Mouse (Mus musculus) CH12.LX (cell line): Measurements from ENCODE around the gene Plekhb2. TPM values are rescaled to one million over a fixed set of nuclear protein-coding genes. Genes with fewer than 3 reads are reported as not detected.

Experiments
- DNase-seq: peaks from one replicate; pipeline ENCODE4 v3.0.0-alpha.2; 2013; ENCODE audit errors: extremely low read depth
- H3K27ac ChIP-seq: 2 replicates; pipeline ENCODE4 v1.5.1; 2012; ENCODE audit warnings: low read depth, mild to moderate bottlenecking, control low read depth, moderate library complexity; ENCODE audit not compliant: insufficient read depth
- H3K27me3 ChIP-seq: replicated peaks from 2 replicates; pipeline ENCODE3; 2012; ENCODE audit warnings: inconsistent platforms
- H3K36me3 ChIP-seq, 2 experiments: replicated peaks in 1 of 2; 2 replicates each; pipeline versions ENCODE3 to v1.6.1; 2012; ENCODE audit warnings: inconsistent platforms in 1 of 2, low read length in 1 of 2, mild to moderate bottlenecking in 1 of 2, mixed read lengths in 1 of 2, moderate library complexity in 1 of 2; ENCODE audit not compliant: control insufficient read depth in 1 of 2, insufficient read depth in 1 of 2
- H3K4me1 ChIP-seq, 2 experiments: 2 replicates each; pipeline ENCODE4 v1.6.1; 2012; ENCODE audit warnings: inconsistent platforms in 1 of 2, moderate library complexity in 1 of 2; ENCODE audit not compliant: insufficient read depth in 2 of 2, control insufficient read depth in 1 of 2
- H3K4me2 ChIP-seq: 2 replicates; pipeline ENCODE4 v1.6.1; 2012; ENCODE audit warnings: low read depth, mild to moderate bottlenecking, control low read depth; ENCODE audit not compliant: poor library complexity, insufficient read depth, severe bottlenecking
- H3K4me3 ChIP-seq, 3 experiments: fragments of 150-350 bp in 1 of 3; sonication (generic) in 1 of 3; replicated peaks in 1 of 3; 2 replicates each; pipeline versions ENCODE3 to v1.5.1; 2011 to 2012; ENCODE audit warnings: low read depth in 2 of 3, low read length in 2 of 3, mild to moderate bottlenecking in 2 of 3, moderate library complexity in 2 of 3, control low read depth in 1 of 3, improper control_type of control experiment in 1 of 3, inconsistent platforms in 1 of 3, mixed read lengths in 1 of 3; ENCODE audit not compliant: poor library complexity in 1 of 3
- H3K79me2 ChIP-seq: replicated peaks from 2 replicates; pipeline ENCODE4 v1.6.1; 2012; ENCODE audit warnings: mild to moderate bottlenecking, moderate library complexity; ENCODE audit not compliant: control insufficient read depth, poor library complexity, insufficient read depth, severe bottlenecking; ENCODE audit errors: extremely low read depth
- H3K9ac ChIP-seq: 2 replicates; pipeline ENCODE4 v1.6.1; 2012; ENCODE audit warnings: low read depth, mild to moderate bottlenecking, control low read depth, moderate library complexity; ENCODE audit not compliant: insufficient read depth
- H3K9me3 ChIP-seq: replicated peaks from 2 replicates; pipeline ENCODE3; 2012; ENCODE audit warnings: low read length, inconsistent platforms, mixed read lengths
- BHLHE40 ChIP-seq: IDR thresholded peaks from 2 replicates; pipeline ENCODE4 v1.6.1; 2011; ENCODE audit warnings: mild to moderate bottlenecking, low read depth, low read length, improper control_type of control experiment
- E2F4 ChIP-seq: IDR thresholded peaks from 2 replicates; pipeline ENCODE4 v1.6.1; 2011; ENCODE audit warnings: low read depth, low read length, improper control_type of control experiment; ENCODE audit not compliant: insufficient replicate concordance
- GABPA ChIP-seq: IDR thresholded peaks from 2 replicates; pipeline ENCODE4 v1.6.1; 2012; ENCODE audit warnings: low read depth, low read length, improper control_type of control experiment, inconsistent platforms; ENCODE audit not compliant: insufficient replicate concordance
- HCFC1 ChIP-seq: IDR thresholded peaks from 2 replicates; pipeline ENCODE4 v1.6.1; 2012; ENCODE audit warnings: low read depth, mild to moderate bottlenecking, inconsistent platforms, low read length, improper control_type of control experiment
- JUND ChIP-seq: conservative IDR thresholded peaks from 2 replicates; pipeline ENCODE4 v1.6.1; 2011; ENCODE audit warnings: low read depth, low read length, improper control_type of control experiment
- KAT2A ChIP-seq: IDR thresholded peaks from 2 replicates; pipeline ENCODE4 v1.6.1; 2012; ENCODE audit warnings: low read length, improper control_type of control experiment, inconsistent platforms; ENCODE audit not compliant: insufficient replicate concordance
- MAFK ChIP-seq: IDR thresholded peaks from 2 replicates; pipeline ENCODE4 v1.6.1; 2011; ENCODE audit warnings: low read length, improper control_type of control experiment; ENCODE audit not compliant: insufficient replicate concordance
- MYC ChIP-seq: IDR thresholded peaks from 2 replicates; pipeline ENCODE4 v1.6.1; 2011; ENCODE audit warnings: low read depth, mild to moderate bottlenecking, improper control_type of control experiment, low read length
- POLR2A ChIP-seq: IDR thresholded peaks from 2 replicates; pipeline ENCODE4 v1.6.1; 2011; ENCODE audit warnings: low read depth, mild to moderate bottlenecking, improper control_type of control experiment, low read length
- SMC3 ChIP-seq: IDR thresholded peaks from 2 replicates; pipeline ENCODE4 v1.6.1; 2011; ENCODE audit warnings: low read depth, low read length, improper control_type of control experiment
- TBP ChIP-seq: conservative IDR thresholded peaks from 2 replicates; pipeline ENCODE4 v1.6.1; 2011; ENCODE audit warnings: low read depth, low read length, improper control_type of control experiment
- TCF12 ChIP-seq: IDR thresholded peaks from 2 replicates; pipeline ENCODE4 v1.6.1; 2014; ENCODE audit warnings: low read depth, mild to moderate bottlenecking, inconsistent platforms, low read length, improper control_type of control experiment
- USF2 ChIP-seq: conservative IDR thresholded peaks from 2 replicates; pipeline ENCODE4 v1.6.1; 2011; ENCODE audit warnings: low read depth, low read length, improper control_type of control experiment
- ZC3H11A ChIP-seq: IDR thresholded peaks from 2 replicates; pipeline ENCODE4 v1.6.1; 2012; ENCODE audit warnings: low read depth, mild to moderate bottlenecking, inconsistent platforms, low read length, improper control_type of control experiment
- ZMIZ1 ChIP-seq: IDR thresholded peaks from 2 replicates; pipeline ENCODE4 v1.6.1; 2012; ENCODE audit warnings: low read depth, mild to moderate bottlenecking, inconsistent platforms, low read length, improper control_type of control experiment
- dilution Hi-C: fragments of 300-500 bp; cut with MboI; formaldehyde crosslinking; loops from 2 replicates; pipeline ENCODE4 v1.14.3; 2020; ENCODE audit warnings: low sequenced_read_pairs; ENCODE audit not compliant: extremely low pct_unique_long_range_greater_than_20kb, extremely low pct_ligation_motif_present
- in situ Hi-C: fragments of 300-500 bp; cut with MboI; formaldehyde crosslinking; loops from 3 replicates; pipeline ENCODE4 v1.14.3; 2019; ENCODE audit warnings: low sequenced_read_pairs, low pct_ligation_motif_present, low pct_unique_long_range_greater_than_20kb, mixed read lengths
- polyA plus RNA-seq: library from polyadenylated mRNA; unstranded; fragments of >175 nt; gene quantifications from 2 replicates; pipeline ENCODE4 v1.2.1, GENCODE M21; 2012; ENCODE audit warnings: low read depth; ENCODE audit not compliant: insufficient read length
- total RNA-seq, 2 experiments: library from RNA; depleted of rRNA; stranded (reverse); fragments of 300-350 nt in 1 of 2; fragments of >200 nt in 1 of 2; gene quantifications; 2 replicates each; pipeline ENCODE4 v1.2.3; 2012 to 2014

The Plekhb2 gene
- total and polyA plus RNA-seq, 3 experiments = 21.0 to 44.8 (median 23.8) TPM

DNA sequence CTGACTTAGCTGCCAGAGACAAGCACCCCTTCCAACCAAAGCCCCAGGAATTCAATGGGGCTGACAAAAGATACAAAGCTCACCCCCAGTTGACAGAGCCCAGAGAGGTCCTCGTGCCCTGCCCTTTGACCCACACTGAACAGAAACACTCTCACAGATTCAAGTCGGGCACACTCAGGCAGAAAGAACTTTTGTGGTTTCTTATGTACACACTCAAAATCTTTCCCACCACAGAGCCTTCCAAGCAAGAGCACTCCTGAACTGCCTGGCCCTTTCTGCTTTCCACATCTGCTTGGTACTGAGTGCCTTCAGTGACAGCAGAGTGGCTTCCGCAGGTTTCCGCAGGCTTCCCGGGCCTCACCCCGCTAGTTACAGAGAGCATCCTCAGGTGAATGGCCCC, 33.9 kb upstream of the Plekhb2 start:
- H3K4me1 ChIP-seq = no peaks in the 10 kb centered on the region
- no peak for DNase-seq

DNA sequence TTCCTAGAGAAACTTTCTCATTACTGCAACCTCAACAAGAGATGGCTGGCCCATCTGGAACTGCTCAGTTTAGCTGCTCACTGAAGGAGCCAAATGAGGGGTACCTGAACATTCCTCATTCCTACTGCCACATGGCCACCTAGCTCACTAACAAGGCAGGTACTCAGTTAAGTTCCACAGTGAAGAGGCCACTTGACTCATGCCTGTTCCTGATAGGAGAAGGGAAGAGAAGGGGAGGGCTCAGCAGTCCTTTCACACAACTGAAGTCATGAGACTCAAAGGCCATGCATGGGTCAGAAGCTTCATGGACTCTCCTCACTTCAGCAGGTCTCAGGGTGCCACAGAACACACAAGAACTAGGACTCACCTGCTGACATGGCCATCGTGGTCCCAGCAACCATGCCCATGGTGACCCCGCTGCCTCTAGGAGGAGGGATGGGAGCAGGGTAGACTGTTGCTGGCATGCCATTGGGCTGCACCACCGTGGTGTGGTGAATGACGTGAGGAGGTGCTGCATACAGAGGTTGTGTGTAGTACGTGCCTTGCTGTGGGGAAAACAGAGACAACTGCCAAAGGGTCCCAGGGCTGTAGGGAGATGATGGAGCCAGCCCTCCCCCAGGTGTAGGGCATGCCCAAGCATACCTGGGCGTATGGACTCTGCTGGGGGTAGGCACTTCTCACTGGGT, 30.4 kb upstream of the Plekhb2 start:
- no peak for DNase-seq
- no peak overlapping the region for H3K4me3 ChIP-seq
- H3K27me3 ChIP-seq = no peaks in the 10 kb centered on the region
- dilution Hi-C loops = no loop called here
- H3K9ac ChIP-seq = no peak overlapping the region
- no peak overlapping the region for H3K4me2 ChIP-seq
- in situ Hi-C loops = no loop called here
- H3K4me1 ChIP-seq = peaks cover 0 to 6% of the 10 kb centered on the region in 2 experiments; a peak in 1 of 4 replicates
- TF ChIP-seq ZC3H11A (no peak), KAT2A (no peak), SMC3 (no peak), POLR2A (no peak), USF2 (no peak), BHLHE40 (no peak), TCF12 (no peak), TBP (no peak)
- peaks cover 75 to 99% of the 10 kb centered on the region in 2 experiments for H3K36me3 ChIP-seq
- no peaks in the 10 kb centered on the region for H3K9me3 ChIP-seq
- peaks cover 17% of the 10 kb centered on the region for H3K79me2 ChIP-seq
- H3K27ac ChIP-seq = no peak overlapping the region; the same call in 1 of the 2 replicates

More for the DNA sequence above, 33.9 kb upstream of the Plekhb2 start:
- H3K36me3 ChIP-seq = peaks cover 85 to 100% of the 10 kb centered on the region in 2 experiments
- TF ChIP-seq HCFC1 (no peak), E2F4 (no peak), ZMIZ1 (no peak), MYC (no peak), GABPA (no peak), SMC3 (no peak), MAFK (no peak), JUND (no peak)
- TF ChIP-seq, all 38 proteins: peak for 0
- H3K79me2 ChIP-seq = peaks cover 8% of the 10 kb centered on the region; the same call in 1 of the 2 replicates
- no peak overlapping the region for H3K4me2 ChIP-seq
- no peak overlapping the region for H3K9ac ChIP-seq
- no peaks in the 10 kb centered on the region for H3K9me3 ChIP-seq
- dilution Hi-C loops = no loop called here
- no peaks in the 10 kb centered on the region for H3K27me3 ChIP-seq
- no peak overlapping the region for H3K4me3 ChIP-seq
- H3K27ac ChIP-seq = no peak overlapping the region
- in situ Hi-C loops = no loop called here
